Mouse (Mus musculus) small intestine, adult 2 months (tissue): ENCODE results near the gene Sbpl. TPM values are rescaled to one million over a fixed set of nuclear protein-coding genes. Genes with fewer than 3 reads are reported as not detected.
"Not testable (repeated sequence)": the region's sequence is repeated elsewhere in the genome, so short reads cannot be mapped to it uniquely, and the experiment has no call there.

Experiments
- H3K27ac ChIP-seq: fragments of 200-500 bp; 2 replicates; pipeline ENCODE4 v1.5.1; 2012; ENCODE audit warnings: low read depth, low read length, control low read depth, inconsistent platforms; ENCODE audit not compliant: insufficient read depth
- H3K27me3 ChIP-seq: fragments of 200-500 bp; 2 replicates; pipeline ENCODE4 v1.6.1; 2012; ENCODE audit warnings: mild to moderate bottlenecking, moderate library complexity, low read length, inconsistent platforms; ENCODE audit not compliant: control insufficient read depth, insufficient read depth
- H3K36me3 ChIP-seq: fragments of 200-500 bp; 2 replicates; pipeline ENCODE4 v1.6.1; 2012; ENCODE audit warnings: mild to moderate bottlenecking, low read length, control low read depth, inconsistent platforms; ENCODE audit not compliant: control insufficient read depth, insufficient read depth
- H3K4me1 ChIP-seq: fragments of 200-500 bp; 2 replicates; pipeline ENCODE4 v1.6.1; 2012; ENCODE audit warnings: low read length, inconsistent platforms, mixed read lengths; ENCODE audit not compliant: control insufficient read depth, insufficient read depth, insufficient read length
- H3K4me3 ChIP-seq: fragments of 200-500 bp; 2 replicates; pipeline ENCODE4 v1.5.1; 2012; ENCODE audit warnings: low read depth, mild to moderate bottlenecking, control low read depth, inconsistent platforms, low read length, moderate library complexity
- CTCF ChIP-seq: fragments of 200-500 bp; IDR thresholded peaks from 2 replicates; pipeline ENCODE4 v1.5.1; 2012; ENCODE audit warnings: low read depth, mild to moderate bottlenecking, control low read depth, inconsistent platforms, low read length, moderate library complexity, mixed read lengths; ENCODE audit not compliant: insufficient replicate concordance, insufficient read length; ENCODE audit errors: extremely low read depth
- POLR2A ChIP-seq: fragments of 200-500 bp; IDR thresholded peaks from 2 replicates; pipeline ENCODE4 v1.6.1; 2012; ENCODE audit warnings: low read depth, mild to moderate bottlenecking, control low read depth, inconsistent platforms, low read length, moderate library complexity
- WGBS: fragments of 180-500 bp; shearing (Covaris S2); methylation state at CpG from one replicate; pipeline ENCODE4 v1.1.7; 2018; 5-methylcytosine and 5-hydroxymethylcytosine counted together
- polyA plus RNA-seq: library from polyadenylated mRNA; depleted of rRNA; stranded (reverse); fragments of >200 nt; gene quantifications from 2 replicates; pipeline ENCODE4 v1.2.3, GENCODE M21; 2012

The Sbpl gene
- polyA plus RNA-seq, 1 experiment: not detected

DNA sequence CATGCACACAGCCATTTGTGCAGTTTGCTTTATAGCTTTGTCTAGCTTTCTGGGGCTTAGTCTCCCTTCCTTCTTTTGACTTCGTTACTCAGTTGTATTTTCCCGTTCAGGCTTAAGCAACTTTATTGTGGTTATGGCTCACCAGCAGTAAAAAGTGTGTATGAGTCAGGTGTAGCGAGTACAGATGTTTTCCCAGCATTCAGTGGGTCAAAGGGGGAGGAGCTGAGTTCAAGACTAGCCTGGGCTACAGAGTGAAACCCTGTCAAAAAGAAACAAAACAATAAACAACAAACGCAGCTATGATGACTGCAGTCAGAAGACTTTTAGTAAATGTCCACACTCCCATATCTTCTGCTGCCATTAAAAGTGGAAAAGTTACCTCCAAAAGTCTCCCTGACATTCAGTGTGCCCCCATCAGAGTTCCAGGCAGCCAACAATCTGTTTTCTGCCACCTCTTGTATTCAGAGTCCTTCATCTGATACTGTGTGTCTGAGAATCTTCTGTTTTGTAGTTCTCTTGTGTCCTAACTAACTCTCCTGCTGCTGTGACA is 6.6 kb upstream of the Sbpl start:
- Histone ChIP-seq H3K27ac (peak overlapping the region; percentile 100), H3K4me3 (no peak overlapping the region), H3K27me3 (no peaks in the 10 kb centered on the region), H3K36me3 (no peaks in the 10 kb centered on the region), H3K4me1 (peaks cover 38% of the 10 kb centered on the region; the same call in 1 of the 2 replicates)
- TF ChIP-seq POLR2A (no peak), CTCF (no peak)
- 18% methylated on average over 4 of the region's 4 CpGs for WGBS

- no peaks in the 10 kb centered on the region for H3K27me3 ChIP-seq
- H3K4me1 ChIP-seq: peaks cover 25% of the 10 kb centered on the region; the same call in 1 of the 2 replicates
- H3K36me3 ChIP-seq: no peaks in the 10 kb centered on the region
- no peak overlapping the region for H3K4me3 ChIP-seq
- H3K27ac ChIP-seq: peak overlapping the region; percentile 76
- TF ChIP-seq CTCF: peak; percentile 94; the same call in 1 of the 2 replicates
- no peak for TF ChIP-seq POLR2A
- 37% methylated on average over 3 of the region's 3 CpGs for WGBS
These were observed 5.1 kb upstream of the Sbpl start for GRCm38 (mm10) chr17:23960084-23960738.

GRCm38 (mm10) chr17:23950828-23951227 is 4.2 kb downstream of the Sbpl start:
- WGBS: 74% methylated on average over 4 of the region's 4 CpGs
- H3K27me3 ChIP-seq, H3K4me3 ChIP-seq: not testable (repeated sequence)

GRCm38 (mm10) chr17:23949068-23949467 is 6.0 kb downstream of the Sbpl start:
- no peaks in the 10 kb centered on the region for H3K27me3 ChIP-seq
- TF ChIP-seq POLR2A: no peak
- no peak for TF ChIP-seq CTCF
- no peak overlapping the region for H3K27ac ChIP-seq
- no peaks in the 10 kb centered on the region for H3K4me1 ChIP-seq
- no peaks in the 10 kb centered on the region for H3K36me3 ChIP-seq
- no peak overlapping the region for H3K4me3 ChIP-seq
- 90% methylated on average over 2 of the region's 2 CpGs for WGBS

More at GRCm38 (mm10) chr17:23950828-23951227, 4.2 kb downstream of the Sbpl start:
- H3K36me3 ChIP-seq, H3K27ac ChIP-seq, H3K4me1 ChIP-seq: not testable (repeated sequence)

GRCm38 (mm10) chr17:23947486-23947885 is 7.6 kb downstream of the Sbpl start:
- 81% methylated on average over 4 of the region's 4 CpGs for WGBS

GRCm38 (mm10) chr17:23941372-23941771 is 13.7 kb downstream of the Sbpl start, which contains the start of gene Sbp:
Gene Sbp (plus strand): TSS chr17:23941672.
- Histone ChIP-seq H3K36me3 (no peaks in the 10 kb centered on the region), H3K27ac (no peak within 1 kb of the TSS), H3K4me3 (no peak within 1 kb of the TSS), H3K4me1 (no peaks in the 10 kb centered on the region), H3K27me3 (no peaks in the 10 kb centered on the region)
- TF ChIP-seq POLR2A (no peak), CTCF (no peak)

More at GRCm38 (mm10) chr17:23947486-23947885, 7.6 kb downstream of the Sbpl start:
- not testable (repeated sequence) for H3K36me3 ChIP-seq, H3K27ac ChIP-seq, H3K27me3 ChIP-seq, H3K4me3 ChIP-seq, H3K4me1 ChIP-seq

DNA sequence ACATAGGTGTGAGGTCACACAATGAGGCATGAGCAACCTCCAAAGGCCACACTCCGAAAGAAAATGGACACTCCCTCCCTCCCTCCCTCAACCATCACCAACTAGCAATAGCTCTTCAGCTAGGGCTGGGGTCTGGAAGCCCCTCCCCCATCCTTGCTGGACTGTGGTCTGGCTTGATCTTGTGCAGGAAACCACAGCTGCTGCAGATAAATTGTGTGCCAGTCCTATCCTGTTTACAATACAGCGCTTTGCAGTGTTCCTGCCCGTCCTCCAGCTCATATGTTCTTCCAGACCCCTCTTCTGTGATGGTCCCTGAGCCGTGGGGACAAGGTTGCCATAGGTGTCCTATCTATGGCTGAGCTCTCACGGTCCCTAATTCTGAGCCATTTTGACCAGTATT is 23.9 kb downstream of the Sbpl start:
- no peak for TF ChIP-seq CTCF
- no peak for TF ChIP-seq POLR2A
- no peaks in the 10 kb centered on the region for H3K4me1 ChIP-seq
- 87% methylated on average over 5 of the region's 5 CpGs for WGBS

DNA sequence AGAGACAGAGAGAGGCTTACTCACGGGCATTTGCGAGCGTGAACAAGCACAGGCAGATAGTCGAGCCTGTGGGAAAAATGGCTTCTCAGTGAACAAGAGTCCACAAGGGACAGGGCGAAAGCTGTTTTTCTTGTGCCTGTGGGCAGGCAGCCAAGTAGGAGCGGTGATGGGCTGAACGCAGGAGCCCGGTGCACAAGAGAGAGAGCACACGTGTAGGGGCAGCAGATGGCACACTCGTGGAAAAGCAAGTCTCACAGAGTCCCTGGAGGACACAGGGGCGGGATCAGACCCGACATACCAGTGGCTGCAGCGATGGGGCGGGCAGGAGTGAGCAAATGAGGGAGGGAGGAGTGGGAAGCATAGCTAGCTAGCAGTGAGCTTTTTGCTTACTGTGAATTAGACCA is 30.0 kb downstream of the Sbpl start:
- TF ChIP-seq POLR2A (no peak), CTCF (no peak)
- under 1% methylated on average over 14 of the region's 14 CpGs for WGBS

More for the DNA sequence above, 23.9 kb downstream of the Sbpl start:
- H3K27me3 ChIP-seq: no peaks in the 10 kb centered on the region
- no peak overlapping the region for H3K4me3 ChIP-seq
- H3K36me3 ChIP-seq: no peaks in the 10 kb centered on the region
- H3K27ac ChIP-seq: no peak overlapping the region

More for the DNA sequence above, 30.0 kb downstream of the Sbpl start:
- no peaks in the 10 kb centered on the region; the same call in 1 of the 2 replicates for H3K4me1 ChIP-seq
- peak overlapping the region; percentile 61 for H3K27ac ChIP-seq
- H3K36me3 ChIP-seq: no peaks in the 10 kb centered on the region
- no peaks in the 10 kb centered on the region for H3K27me3 ChIP-seq
- H3K4me3 ChIP-seq: peak overlapping the region; percentile 72
